Mouse (Mus musculus): ENCODE measurements around the gene Tubb4b. TPM values are rescaled to one million over a fixed set of nuclear protein-coding genes. Genes with fewer than 3 reads are reported as not detected.

The Tubb4b gene
- polyA plus RNA-seq, 1 experiment from 2014 or later: 395 TPM

GRCm38 (mm10) chr2:25243342-25243741 lies 18.8 kb upstream of the Tubb4b start:
- ATAC-seq (ENCODE audit: insufficient number of reproducible peaks, insufficient read depth, low FRiP score, low read depth): no peak
- Histone ChIP-seq H3K9me3 (ENCODE audit: control insufficient read depth, low read length) (no peaks in the 10 kb centered on the region), H3K4me1 (ENCODE audit: control insufficient read depth in 2 of 2, insufficient read depth in 2 of 2, low read length in 2 of 2) (peaks cover 8 to 18% of the 10 kb centered on the region in 2 experiments), H3K4me2 (ENCODE audit: low read length) (no peak overlapping the region), H3K9ac (ENCODE audit: low read length) (no peak overlapping the region), H3K27me3 (ENCODE audit: control insufficient read depth, insufficient read depth, low read length) (peaks cover 28% of the 10 kb centered on the region), H3K27ac (replicated peaks in 1 of 2; ENCODE audit: control insufficient read depth in 1 of 2, insufficient read depth in 1 of 2, low read depth in 2 of 2, low read length in 2 of 2) (no peak overlapping the region), H3K36me3 (ENCODE audit: control insufficient read depth, insufficient read depth, low read length) (peaks cover 13% of the 10 kb centered on the region; the same call in 1 of the 2 replicates), H3K4me3 (ENCODE audit: control insufficient read depth in 1 of 2, insufficient read depth in 1 of 2, low read depth in 1 of 2, low read length in 2 of 2) (no peak overlapping the region)
- 67% methylated on average over 8 of the region's 8 CpGs for WGBS

DNA sequence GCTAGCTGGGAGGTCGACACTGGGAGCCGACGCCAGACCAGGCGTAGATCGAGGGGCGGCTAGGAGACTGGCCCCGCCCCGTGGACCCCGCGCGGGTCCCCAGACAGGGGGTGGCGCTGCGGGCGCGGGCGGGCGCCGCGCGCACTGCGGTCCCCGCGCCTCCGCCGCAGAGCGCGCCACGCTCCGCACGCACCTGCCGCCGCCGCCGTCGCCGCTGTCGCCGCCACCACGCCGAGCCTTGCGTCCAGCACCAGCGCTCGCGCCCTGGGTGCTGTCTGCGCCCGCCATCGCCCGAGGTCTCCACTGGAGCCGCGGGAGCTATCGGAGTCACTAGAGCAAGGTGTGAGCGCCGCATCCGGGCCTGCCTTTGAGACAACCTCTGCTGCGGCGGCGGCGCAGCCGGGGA lies 17.6 kb upstream of the Tubb4b start, which contains the start of the genes Rnf208 and Cysrt1:
TSS of gene Rnf208 (plus strand) at position 155 of the 406 bp plus-strand sequence.
TSS of gene Cysrt1 (minus strand) at position 352 of the 406 bp plus-strand sequence.
- Histone ChIP-seq H3K27ac (replicated peaks in 1 of 2; ENCODE audit: control insufficient read depth in 1 of 2, insufficient read depth in 1 of 2, low read depth in 2 of 2, low read length in 2 of 2) (no peak within 1 kb of the TSS), H3K27me3 (ENCODE audit: control insufficient read depth, insufficient read depth, low read length) (peaks cover 28% of the 10 kb centered on the region), H3K9me3 (ENCODE audit: control insufficient read depth, low read length) (no peaks in the 10 kb centered on the region), H3K4me1 (ENCODE audit: control insufficient read depth in 2 of 2, insufficient read depth in 2 of 2, low read length in 2 of 2) (peaks cover 8 to 18% of the 10 kb centered on the region in 2 experiments), H3K4me3 (ENCODE audit: control insufficient read depth in 1 of 2, insufficient read depth in 1 of 2, low read depth in 1 of 2, low read length in 2 of 2) (peak within 1 kb of the TSS; percentile 47 to 53), H3K36me3 (ENCODE audit: control insufficient read depth, insufficient read depth, low read length) (peaks cover under 1% of the 10 kb centered on the region; the same call in 1 of the 2 replicates), H3K9ac (ENCODE audit: low read length) (peak within 1 kb of the TSS; percentile 77), H3K4me2 (ENCODE audit: low read length) (peak within 1 kb of the TSS; percentile 98)
- WGBS: under 1% methylated on average over 55 of the region's 59 CpGs
- ATAC-seq (ENCODE audit: insufficient number of reproducible peaks, insufficient read depth, low FRiP score, low read depth): no peak

DNA sequence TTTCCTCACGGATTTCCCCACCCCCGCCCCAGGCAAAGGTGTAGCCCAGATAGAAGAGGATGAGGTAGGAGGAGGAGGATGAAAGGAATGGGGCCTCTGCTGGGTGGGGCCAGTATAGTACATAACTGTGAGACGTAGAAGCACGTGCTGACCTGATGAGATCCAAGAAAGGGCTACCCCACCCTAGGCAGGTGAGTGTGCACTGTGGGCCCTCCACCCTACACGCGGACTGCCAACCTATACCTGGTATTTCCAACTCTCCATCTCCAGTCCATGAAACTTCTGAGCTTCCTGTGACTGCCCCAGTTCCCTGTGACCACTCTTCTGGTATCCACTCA lies 16.9 kb upstream of the Tubb4b start:
- peaks cover 28% of the 10 kb centered on the region for H3K27me3 ChIP-seq (ENCODE audit: control insufficient read depth, insufficient read depth, low read length)
- H3K27ac ChIP-seq (replicated peaks in 1 of 2; ENCODE audit: control insufficient read depth in 1 of 2, insufficient read depth in 1 of 2, low read depth in 2 of 2, low read length in 2 of 2): no peak overlapping the region
- H3K4me2 ChIP-seq (ENCODE audit: low read length): peak overlapping the region; percentile 98
- H3K4me3 ChIP-seq (ENCODE audit: control insufficient read depth in 1 of 2, insufficient read depth in 1 of 2, low read depth in 1 of 2, low read length in 2 of 2): peak overlapping the region; percentile 47 to 53
- peak overlapping the region; percentile 2; the same call in 1 of the 2 replicates for H3K9ac ChIP-seq (ENCODE audit: low read length)
- no peaks in the 10 kb centered on the region for H3K9me3 ChIP-seq (ENCODE audit: control insufficient read depth, low read length)
- no peak for ATAC-seq (ENCODE audit: insufficient number of reproducible peaks, insufficient read depth, low FRiP score, low read depth)
- 20% methylated on average over 6 of the region's 6 CpGs for WGBS
- peaks cover 8 to 18% of the 10 kb centered on the region in 2 experiments for H3K4me1 ChIP-seq (ENCODE audit: control insufficient read depth in 2 of 2, insufficient read depth in 2 of 2, low read length in 2 of 2)
- no peaks in the 10 kb centered on the region for H3K36me3 ChIP-seq (ENCODE audit: control insufficient read depth, insufficient read depth, low read length)

DNA sequence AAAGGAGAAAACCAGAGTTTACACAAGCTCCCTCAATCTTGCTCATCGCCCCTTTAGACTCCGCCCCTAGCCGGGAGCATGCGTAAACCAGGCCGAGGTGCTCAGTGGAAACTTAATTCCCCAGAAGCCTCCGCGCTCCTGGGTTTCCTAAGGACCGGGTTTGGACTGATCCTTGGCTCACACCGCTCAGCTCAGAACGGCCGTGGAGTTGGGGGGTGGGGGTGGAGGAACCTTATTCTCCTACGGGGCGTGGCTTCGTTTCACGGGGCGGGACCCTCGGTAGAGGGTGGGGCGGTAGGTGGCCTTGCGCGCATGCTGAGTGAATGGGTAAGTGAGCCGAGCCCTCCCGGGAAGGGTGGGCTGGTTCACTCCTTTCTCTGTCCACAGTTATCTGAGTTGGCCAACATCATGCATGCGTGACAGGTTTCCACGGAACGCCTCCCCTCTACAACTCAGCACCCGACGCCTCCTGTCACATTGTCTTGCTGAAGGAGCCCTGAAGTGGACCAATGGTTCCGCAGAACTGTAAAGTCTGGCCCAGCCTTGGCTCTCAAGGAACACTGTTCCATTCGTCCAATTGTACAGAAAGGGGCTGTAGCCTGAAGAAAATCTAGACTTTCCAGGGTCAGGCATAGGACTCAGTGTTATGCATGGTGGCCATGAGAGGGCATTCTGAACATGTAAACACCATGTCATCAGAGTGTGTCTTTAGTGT lies 16.4 kb upstream of the Tubb4b start:
- no peaks in the 10 kb centered on the region for H3K9me3 ChIP-seq (ENCODE audit: control insufficient read depth, low read length)
- WGBS: 2% methylated on average over 29 of the region's 29 CpGs
- H3K4me1 ChIP-seq (ENCODE audit: control insufficient read depth in 2 of 2, insufficient read depth in 2 of 2, low read length in 2 of 2): peaks cover 8 to 18% of the 10 kb centered on the region in 2 experiments
- H3K4me2 ChIP-seq (ENCODE audit: low read length): peak overlapping the region; percentile 98
- ATAC-seq (ENCODE audit: insufficient number of reproducible peaks, insufficient read depth, low FRiP score, low read depth): peak; percentile 64
- no peak overlapping the region for H3K27ac ChIP-seq (replicated peaks in 1 of 2; ENCODE audit: control insufficient read depth in 1 of 2, insufficient read depth in 1 of 2, low read depth in 2 of 2, low read length in 2 of 2)
- H3K9ac ChIP-seq (ENCODE audit: low read length): peak overlapping the region; percentile 2; the same call in 1 of the 2 replicates
- peaks cover 28% of the 10 kb centered on the region for H3K27me3 ChIP-seq (ENCODE audit: control insufficient read depth, insufficient read depth, low read length)
- H3K4me3 ChIP-seq (ENCODE audit: control insufficient read depth in 1 of 2, insufficient read depth in 1 of 2, low read depth in 1 of 2, low read length in 2 of 2): peak overlapping the region; percentile 19 to 28
- no peaks in the 10 kb centered on the region for H3K36me3 ChIP-seq (ENCODE audit: control insufficient read depth, insufficient read depth, low read length)

DNA sequence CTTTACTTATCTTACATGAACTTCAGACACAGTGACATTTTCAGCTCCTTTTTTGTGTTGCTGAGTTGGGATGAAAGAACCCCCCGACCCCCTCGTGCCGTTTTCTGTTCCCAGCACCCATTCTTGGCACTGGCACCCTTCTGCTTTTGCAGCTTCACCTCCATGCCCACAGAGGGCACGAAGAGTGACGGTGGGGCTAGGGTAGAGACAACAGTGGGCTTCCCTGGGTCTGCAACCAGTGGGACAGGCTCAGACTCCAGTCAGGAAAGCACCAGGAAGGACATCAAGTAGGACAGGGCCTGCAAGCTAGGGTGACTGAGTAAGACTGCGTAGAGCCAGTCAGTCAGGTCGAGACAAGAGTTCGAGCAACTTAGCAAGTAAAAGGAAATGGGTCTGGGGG lies 15.8 kb upstream of the Tubb4b start:
- WGBS: 53% methylated on average over 8 of the region's 8 CpGs
- Histone ChIP-seq H3K4me2 (ENCODE audit: low read length) (peak overlapping the region; percentile 98), H3K9me3 (ENCODE audit: control insufficient read depth, low read length) (no peaks in the 10 kb centered on the region), H3K4me3 (ENCODE audit: control insufficient read depth in 1 of 2, insufficient read depth in 1 of 2, low read depth in 1 of 2, low read length in 2 of 2) (peak overlapping the region; percentile 19 to 28; a peak in 3 of 4 replicates), H3K27ac (replicated peaks in 1 of 2; ENCODE audit: control insufficient read depth in 1 of 2, insufficient read depth in 1 of 2, low read depth in 2 of 2, low read length in 2 of 2) (no peak overlapping the region), H3K36me3 (ENCODE audit: control insufficient read depth, insufficient read depth, low read length) (no peaks in the 10 kb centered on the region), H3K9ac (ENCODE audit: low read length) (peak overlapping the region; percentile 2; the same call in 1 of the 2 replicates), H3K4me1 (ENCODE audit: control insufficient read depth in 2 of 2, insufficient read depth in 2 of 2, low read length in 2 of 2) (peaks cover 8 to 18% of the 10 kb centered on the region in 2 experiments), H3K27me3 (ENCODE audit: control insufficient read depth, insufficient read depth, low read length) (peaks cover 28% of the 10 kb centered on the region)
- no peak for ATAC-seq (ENCODE audit: insufficient number of reproducible peaks, insufficient read depth, low FRiP score, low read depth)

DNA sequence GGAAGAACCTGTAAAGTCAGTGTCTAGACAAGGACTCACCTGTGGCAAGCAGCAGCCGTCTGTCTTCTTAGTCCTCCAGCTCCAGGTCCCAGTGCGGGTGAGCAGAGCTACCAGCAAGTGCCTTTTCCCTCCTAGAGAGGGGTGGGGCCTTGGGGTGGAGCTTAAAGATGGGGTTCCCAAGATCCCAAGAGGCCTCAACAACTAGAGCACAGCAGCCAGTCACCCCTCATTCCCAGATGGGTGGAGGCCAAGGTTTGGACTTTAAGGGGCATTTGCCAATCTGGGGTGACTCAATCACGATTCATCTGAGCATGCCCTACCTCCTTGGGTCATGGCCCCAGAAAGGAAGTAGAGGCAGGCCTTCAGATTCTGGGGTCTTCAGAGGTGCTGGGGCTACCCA lies 15.3 kb upstream of the Tubb4b start:
- Histone ChIP-seq H3K36me3 (ENCODE audit: control insufficient read depth, insufficient read depth, low read length) (no peaks in the 10 kb centered on the region), H3K27me3 (ENCODE audit: control insufficient read depth, insufficient read depth, low read length) (peaks cover 28% of the 10 kb centered on the region), H3K4me3 (ENCODE audit: control insufficient read depth in 1 of 2, insufficient read depth in 1 of 2, low read depth in 1 of 2, low read length in 2 of 2) (no peak overlapping the region), H3K4me2 (ENCODE audit: low read length) (no peak overlapping the region), H3K9ac (ENCODE audit: low read length) (no peak overlapping the region), H3K4me1 (ENCODE audit: control insufficient read depth in 2 of 2, insufficient read depth in 2 of 2, low read length in 2 of 2) (peaks cover 8 to 18% of the 10 kb centered on the region in 2 experiments), H3K27ac (replicated peaks in 1 of 2; ENCODE audit: control insufficient read depth in 1 of 2, insufficient read depth in 1 of 2, low read depth in 2 of 2, low read length in 2 of 2) (no peak overlapping the region), H3K9me3 (ENCODE audit: control insufficient read depth, low read length) (no peaks in the 10 kb centered on the region)
- no peak for ATAC-seq (ENCODE audit: insufficient number of reproducible peaks, insufficient read depth, low FRiP score, low read depth)
- WGBS: 76% methylated on average over 3 of the region's 3 CpGs

DNA sequence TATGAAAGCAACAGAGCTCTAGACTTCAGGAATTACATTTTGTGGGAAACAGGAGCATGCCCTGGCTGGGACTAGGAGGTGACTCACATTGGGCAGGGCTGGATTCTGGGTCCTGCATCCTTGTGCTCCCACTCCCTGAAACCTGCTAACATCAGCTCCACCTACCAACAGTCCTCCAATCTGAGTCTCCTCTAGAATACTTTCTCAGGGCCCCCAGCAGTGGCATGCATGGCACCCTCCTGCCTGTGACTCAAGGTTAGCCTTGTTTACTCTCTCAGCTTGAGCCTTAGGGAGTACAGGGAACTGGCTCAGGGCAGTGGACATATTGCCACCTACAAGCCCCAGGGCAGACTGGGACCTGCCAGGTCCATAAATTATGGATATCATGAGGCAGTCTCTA lies 13.6 kb upstream of the Tubb4b start:
- Histone ChIP-seq H3K36me3 (ENCODE audit: control insufficient read depth, insufficient read depth, low read length) (no peaks in the 10 kb centered on the region), H3K9me3 (ENCODE audit: control insufficient read depth, low read length) (no peaks in the 10 kb centered on the region), H3K27me3 (ENCODE audit: control insufficient read depth, insufficient read depth, low read length) (peaks cover 27% of the 10 kb centered on the region), H3K27ac (replicated peaks in 1 of 2; ENCODE audit: control insufficient read depth in 1 of 2, insufficient read depth in 1 of 2, low read depth in 2 of 2, low read length in 2 of 2) (no peak overlapping the region), H3K4me3 (ENCODE audit: control insufficient read depth in 1 of 2, insufficient read depth in 1 of 2, low read depth in 1 of 2, low read length in 2 of 2) (no peak overlapping the region), H3K4me1 (ENCODE audit: control insufficient read depth in 2 of 2, insufficient read depth in 2 of 2, low read length in 2 of 2) (peaks cover 8 to 18% of the 10 kb centered on the region in 2 experiments), H3K9ac (ENCODE audit: low read length) (no peak overlapping the region), H3K4me2 (ENCODE audit: low read length) (no peak overlapping the region)
- ATAC-seq (ENCODE audit: insufficient number of reproducible peaks, insufficient read depth, low FRiP score, low read depth): no peak

Measured in heart, embryonic 14.5 days (tissue).